Mouse (Mus musculus) heart, adult 11 months (tissue): ENCODE measurements at regions not wholly inside any gene's neighbourhood (a gene's known extent, or its start where the extent isn't known, plus 50 kb on each side); places are given as distances from the start of the nearest gene placed in this dataset.
A peak's percentile ranks its signal among the peaks of the same experiment; 100 is the strongest.

Experiments used
- DNase-seq: peaks from one replicate; pipeline ENCODE4 v3.0.0; 2022

DNA sequence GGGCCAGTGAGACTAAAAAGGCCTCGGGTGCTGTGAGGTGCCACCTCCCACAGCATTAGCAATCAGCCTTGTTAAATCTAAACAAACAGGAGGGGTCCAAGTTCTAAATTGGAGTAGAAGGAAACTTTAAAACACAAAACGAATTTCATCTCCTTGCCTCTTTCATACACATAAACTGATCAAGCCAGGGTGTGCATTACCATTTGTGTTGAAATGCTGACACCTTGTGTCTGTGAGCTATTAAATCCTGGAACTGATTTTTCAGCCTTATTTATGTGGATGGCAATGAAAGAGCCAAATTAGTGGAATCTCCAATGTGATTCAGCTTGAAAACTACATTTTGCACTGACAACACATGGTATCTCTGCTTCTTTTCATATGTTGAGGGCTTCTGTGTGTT lies 114.8 kb downstream of the Pcsk1 start:
- no peak for DNase-seq

GRCm38 (mm10) chr13:75223944-75224343 lies 134.3 kb downstream of the Pcsk1 start:
- DNase-seq: no peak

- DNase-seq: no peak
Measured at GRCm38 (mm10) chr13:75225581-75226297, 136.1 kb downstream of the Pcsk1 start.

DNA sequence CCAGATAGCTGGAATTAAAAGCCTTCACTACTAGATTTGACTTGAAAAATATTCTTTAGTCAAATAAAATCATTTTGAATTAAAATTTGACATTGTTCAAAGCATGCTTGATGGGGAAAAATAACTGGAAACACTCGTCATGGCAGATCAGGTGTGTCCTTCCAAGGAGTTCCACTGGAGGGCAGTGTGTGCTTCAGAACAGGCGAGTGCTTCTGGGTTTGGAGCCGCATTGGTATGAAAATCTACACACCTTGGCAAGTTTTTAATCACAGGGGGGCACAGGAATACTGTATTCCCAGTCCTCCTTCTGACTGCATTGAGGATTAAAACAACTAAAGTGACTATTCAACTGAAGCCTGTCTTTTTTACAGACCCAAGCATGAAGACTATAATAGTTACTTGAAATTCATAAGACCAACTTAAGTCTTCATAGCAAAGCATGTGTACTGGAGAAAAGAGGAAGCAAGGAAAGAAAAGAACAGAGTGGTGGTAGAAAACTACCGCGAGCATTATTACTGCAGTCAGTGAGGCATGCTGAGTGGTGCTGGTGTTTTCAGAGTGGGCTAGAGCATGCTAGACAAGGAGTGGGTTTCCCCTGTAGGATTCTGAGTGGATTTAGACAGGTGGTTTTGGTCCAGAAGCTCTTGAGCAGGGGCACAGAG lies 138.1 kb downstream of the Pcsk1 start:
- DNase-seq: no peak

DNA sequence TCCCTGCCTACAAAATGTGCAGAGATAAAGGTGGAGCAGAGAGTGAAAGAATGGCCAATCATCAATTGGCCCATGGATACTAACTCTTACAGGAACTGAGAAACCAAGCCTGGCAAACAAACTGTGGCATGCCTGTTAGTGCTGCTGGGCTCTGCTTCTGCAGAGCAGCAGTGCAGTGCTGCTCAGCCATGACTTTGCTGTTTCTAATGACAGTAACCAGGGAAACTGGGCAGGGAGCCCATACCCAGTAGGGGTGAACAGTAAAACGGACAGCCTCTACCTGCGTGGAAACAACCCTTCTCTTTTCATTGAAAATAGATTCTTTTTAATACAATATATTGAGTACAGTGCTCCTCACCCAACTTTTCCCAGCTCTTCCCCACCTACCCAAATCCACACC lies 146.8 kb downstream of the Pcsk1 start:
- DNase-seq: peak; percentile 85
